Mouse (Mus musculus): Measurements from ENCODE around the gene Klhl5. TPM values are rescaled to one million over a fixed set of nuclear protein-coding genes. Genes with fewer than 3 reads are reported as not detected.
"Not testable (repeated sequence)": the region's sequence is repeated elsewhere in the genome, so short reads cannot be mapped to it uniquely, and the experiment has no call there.

Gene Klhl5
- total RNA-seq, 2 experiments from 2014 or later: 14.3 to 15.1 TPM

DNA sequence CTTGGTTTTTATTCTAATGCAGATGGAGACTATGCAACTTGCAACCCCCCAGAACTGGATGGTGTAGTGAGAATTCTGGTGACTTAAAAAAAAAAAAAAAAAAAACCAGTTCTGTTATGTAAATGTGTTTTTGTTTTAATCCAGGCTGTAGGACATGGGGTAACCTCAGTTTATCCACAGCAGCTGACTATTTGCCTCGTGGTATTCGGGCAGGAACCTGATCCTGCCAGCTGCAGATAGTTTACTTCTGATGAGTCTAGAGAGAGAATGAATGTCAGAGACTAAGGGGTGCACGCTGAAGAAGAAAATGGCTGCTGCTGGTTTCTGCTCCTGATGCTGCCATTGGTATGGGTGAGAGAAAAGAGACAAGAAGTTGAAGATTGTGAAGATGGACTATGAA, 11.3 kb upstream of the Klhl5 start:
- DNase-seq: no peak
- intact Hi-C loops (cut with DNase I): no loop called here

DNA sequence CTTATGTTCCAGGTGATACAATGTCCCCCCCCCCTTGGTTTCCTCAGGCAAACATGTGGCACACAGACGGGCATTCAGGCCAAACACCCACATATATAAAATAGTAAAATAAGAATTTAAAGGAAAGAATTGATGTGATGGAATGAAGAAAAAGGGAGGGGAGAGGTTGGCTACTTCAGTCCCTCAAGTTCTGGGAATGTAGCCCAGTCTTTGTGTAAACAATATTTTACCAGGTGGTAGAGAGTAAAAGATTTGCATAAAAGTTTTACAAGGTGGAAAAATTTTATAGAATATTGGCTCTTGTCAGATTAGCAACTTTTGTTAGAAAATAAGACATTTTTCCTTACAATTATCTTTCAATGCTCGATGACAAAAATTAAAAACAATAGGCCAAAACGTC, 10.5 kb upstream of the Klhl5 start:
- DNase-seq: no peak
- intact Hi-C loops (cut with DNase I): no loop called here

DNA sequence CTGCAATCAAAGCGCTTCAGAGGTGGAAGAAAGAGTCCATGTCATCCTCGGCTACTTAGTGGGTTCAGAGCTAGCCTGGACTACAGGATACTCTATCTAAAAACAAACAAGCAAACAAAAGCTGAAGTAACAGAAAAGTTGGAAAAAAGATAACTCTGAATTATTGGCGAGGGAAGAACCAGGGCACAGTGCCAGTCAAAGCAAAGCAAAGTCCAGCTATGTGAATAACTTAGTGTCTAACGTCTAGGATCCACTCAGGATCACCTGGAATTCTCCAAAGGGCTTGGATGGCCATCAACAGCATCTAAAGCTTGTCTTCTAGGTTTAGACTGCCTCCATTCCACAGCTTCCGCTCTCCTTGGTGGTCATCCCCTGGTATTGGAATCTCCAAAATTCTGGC, 9.9 kb upstream of the Klhl5 start:
- intact Hi-C loops (cut with DNase I): no loop called here
- no peak for DNase-seq

DNA sequence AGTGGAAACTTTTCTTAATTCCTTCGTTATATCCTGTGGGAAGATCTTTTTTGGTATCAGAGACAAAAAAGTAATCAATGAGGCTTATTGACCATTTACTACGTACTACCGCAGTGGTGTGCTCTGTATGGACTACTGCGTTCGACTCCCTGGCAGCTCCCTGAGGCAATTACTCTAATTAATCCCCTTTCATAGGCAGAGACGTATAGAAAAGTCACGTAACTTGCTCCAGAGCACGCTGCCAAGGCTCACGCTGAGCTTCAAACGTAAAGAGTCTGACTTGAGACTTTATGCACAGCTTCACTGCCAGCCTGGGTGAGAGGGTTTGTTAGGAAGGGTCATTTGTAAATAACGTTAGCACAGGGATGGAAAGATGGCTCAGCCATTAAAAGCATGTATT, 7.3 kb upstream of the Klhl5 start:
- intact Hi-C loops (cut with DNase I): no loop called here

DNA sequence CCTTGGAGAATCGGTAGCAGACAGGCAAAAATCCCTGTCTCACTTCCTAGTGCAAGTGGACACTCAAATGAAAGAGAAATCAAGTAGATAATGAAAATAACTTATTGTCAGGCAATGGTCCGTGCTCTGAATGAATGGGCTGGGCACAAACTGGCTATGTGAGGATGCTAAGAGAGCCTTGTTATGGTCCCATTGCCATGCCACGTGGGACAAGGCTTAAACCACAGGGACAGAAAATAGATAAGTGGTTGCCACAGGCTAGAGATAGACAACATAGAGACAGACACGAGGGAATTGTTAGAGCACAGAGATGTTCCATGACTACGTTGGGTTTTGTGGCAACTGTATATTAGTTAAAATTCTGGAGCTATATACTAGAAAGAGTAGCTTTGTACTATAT, 6.1 kb upstream of the Klhl5 start:
- intact Hi-C loops (cut with DNase I): no loop called here
- no peak for DNase-seq

More for the DNA sequence above, 7.3 kb upstream of the Klhl5 start:
- DNase-seq: no peak

DNA sequence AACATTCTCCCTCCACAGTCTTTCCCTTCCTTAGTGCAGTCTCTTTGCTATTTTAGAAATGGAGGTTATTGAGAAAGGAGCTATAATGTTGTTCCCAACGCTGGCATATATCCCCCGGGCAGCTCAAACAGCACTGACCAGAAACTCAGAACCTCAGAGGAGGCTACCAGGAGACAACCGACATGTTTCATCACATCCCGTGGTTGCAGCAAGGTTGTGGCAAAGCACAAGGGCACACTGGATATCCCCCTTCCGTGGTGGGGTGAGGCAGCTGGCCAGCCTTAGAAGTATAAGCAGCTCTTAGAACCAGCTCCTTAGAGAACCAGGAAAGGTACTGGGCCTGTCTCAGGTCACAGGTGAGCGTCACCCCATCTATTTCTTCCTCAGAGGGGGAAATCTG, 5.7 kb upstream of the Klhl5 start:
- DNase-seq: no peak
- intact Hi-C loops (cut with DNase I): no loop called here

DNA sequence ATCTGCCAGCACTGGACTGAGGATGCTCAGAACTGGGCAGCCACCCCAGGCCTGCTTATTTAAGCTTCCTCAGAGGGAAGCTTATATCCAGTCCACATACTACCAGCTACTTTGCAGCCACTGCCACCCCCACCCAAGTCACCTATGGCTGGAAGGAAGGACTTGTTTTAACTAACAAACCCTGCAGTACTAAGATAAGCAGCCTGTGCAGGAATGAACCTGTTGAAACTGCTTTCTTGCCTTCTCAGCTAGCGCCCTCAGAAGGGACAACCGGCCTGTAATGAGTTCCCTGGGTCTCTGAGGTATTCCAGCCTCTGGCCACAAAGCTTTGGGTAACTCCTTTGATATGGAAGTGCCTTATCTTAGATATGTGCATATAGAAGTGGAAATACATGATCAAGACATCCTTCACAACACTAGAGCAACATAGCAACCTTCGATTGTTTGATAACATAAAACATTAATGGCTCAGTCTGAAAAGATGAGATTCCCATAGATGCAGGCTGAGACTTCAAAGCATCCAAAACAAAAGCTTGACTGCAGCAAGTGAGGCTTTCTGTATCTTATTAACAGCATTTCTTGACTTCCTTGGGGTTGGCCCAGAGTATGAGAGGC, 5.2 kb upstream of the Klhl5 start:
- DNase-seq: no peak
- intact Hi-C loops (cut with DNase I): no loop called here

DNA sequence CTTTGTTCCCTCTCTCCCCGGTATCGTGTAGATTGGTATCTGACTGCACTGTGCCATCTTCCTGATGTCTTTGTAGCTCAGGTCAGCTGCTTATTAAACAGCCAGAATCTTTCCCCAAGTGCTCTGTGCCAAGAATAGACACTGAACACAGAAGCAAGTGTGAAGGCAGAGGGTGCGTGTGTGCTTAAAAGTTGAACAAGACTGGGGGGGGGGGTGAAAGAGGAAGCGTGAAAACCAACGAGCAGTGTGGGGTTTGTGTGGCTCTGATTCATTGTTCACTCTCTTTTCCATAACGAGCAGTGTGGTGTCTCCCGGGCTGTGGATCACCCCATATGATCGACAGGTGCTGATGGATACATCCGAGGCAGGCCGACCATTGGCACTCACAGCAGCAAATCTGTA, 4.7 kb upstream of the Klhl5 start:
- DNase-seq: no peak

DNA sequence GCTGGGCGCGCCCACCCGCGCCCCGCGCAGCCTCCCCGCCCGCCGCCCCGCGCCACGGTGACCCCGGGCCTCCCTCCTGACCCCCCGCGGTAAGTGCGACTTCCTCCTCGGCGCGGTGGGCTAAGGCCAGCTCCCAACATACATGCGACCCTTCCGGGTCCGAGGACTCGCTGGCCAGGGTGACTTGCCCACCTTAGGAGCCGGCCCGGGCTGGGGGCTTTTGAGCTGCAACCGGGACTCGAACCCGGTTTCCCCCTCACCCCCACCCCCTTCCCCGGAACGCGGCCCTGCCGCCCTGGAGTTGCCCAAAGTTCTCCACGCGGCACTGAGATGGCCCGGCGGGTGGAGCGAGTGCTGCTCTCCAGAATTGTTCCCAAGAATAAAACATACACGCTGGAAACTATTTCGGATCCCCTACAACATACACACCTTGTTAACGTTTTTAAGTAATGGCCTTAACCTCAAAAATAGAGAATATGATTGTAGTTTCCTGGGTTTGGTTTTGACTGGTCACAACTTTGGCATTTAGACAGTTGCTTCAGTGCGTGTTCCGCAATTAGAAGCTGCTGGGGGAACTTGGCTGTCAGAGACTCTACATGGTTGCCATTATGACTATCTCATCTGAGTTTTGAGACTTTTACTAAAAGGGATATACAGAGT, 564 bp downstream of the Klhl5 start:
- intact Hi-C loops (cut with DNase I): loop anchor here (5.0 kb wide), 1 partner anchor 49 kb away; no protein-coding TSS in a partner anchor
- DNase-seq: peak; percentile 41 to 67

More for the DNA sequence above, 4.7 kb upstream of the Klhl5 start:
- intact Hi-C loops (cut with DNase I): no loop called here

DNA sequence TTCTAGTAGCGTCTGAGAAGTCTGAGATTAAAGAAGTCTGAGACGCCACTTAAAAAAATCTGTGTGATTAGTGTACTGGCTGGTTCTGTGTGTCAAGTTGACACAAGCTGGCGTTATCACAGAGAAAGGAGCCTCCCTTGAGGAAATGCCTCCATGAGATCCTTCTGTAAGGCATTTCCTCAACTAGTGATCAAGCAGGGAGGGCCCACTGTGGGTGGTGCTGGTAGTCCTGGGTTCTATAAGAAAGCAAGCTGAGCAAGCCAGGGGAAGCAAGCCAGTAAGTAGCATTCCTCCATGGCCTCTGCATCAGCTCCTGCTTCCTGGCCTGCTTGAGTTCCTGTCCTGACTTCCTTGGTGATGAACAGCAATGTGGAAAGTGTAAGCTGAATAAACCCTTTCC, 4.9 kb downstream of the Klhl5 start:
- intact Hi-C loops (cut with DNase I); DNase-seq: not testable (repeated sequence)

DNA sequence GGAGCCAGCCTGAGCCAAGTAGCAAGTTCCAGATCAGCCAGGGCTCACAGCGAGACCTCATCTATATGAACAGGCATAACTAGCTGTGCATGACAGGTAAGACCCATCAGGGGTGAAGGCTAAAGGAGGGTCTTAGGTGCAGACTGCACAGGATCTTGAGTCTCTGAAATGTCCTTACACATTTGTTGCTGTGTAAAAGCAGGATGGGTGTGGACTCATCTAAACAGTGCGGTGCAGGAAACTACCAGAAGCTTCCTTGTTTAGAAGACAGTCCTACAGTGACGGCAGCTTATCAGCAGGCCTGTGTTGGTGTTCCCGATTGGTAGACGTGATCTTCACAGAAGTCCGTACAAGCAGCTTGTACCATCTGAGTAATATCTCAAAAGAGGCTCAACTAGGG, 6.0 kb downstream of the Klhl5 start:
- DNase-seq: no peak
- intact Hi-C loops (cut with DNase I): no loop called here

DNA sequence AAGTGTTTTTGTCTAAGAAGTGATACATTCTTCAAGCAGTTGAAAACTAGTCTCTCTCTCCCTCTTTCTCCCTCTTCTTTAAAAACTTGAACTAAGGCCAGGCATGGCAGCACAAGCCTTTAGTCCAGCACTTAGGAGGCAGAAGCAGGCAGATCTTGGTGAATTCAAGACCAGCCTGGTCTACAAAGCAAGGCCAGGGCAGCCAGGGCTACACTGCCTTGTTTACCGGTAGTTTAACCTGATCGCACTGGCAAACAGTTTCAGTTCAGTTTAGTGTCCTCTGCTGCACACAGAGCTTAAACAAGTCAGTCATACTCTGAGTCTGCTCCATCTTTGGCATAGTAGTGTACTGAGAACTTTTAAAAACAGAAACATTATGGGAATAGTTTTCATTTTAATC, 9.4 kb downstream of the Klhl5 start:
- no peak for DNase-seq
- intact Hi-C loops (cut with DNase I): no loop called here

DNA sequence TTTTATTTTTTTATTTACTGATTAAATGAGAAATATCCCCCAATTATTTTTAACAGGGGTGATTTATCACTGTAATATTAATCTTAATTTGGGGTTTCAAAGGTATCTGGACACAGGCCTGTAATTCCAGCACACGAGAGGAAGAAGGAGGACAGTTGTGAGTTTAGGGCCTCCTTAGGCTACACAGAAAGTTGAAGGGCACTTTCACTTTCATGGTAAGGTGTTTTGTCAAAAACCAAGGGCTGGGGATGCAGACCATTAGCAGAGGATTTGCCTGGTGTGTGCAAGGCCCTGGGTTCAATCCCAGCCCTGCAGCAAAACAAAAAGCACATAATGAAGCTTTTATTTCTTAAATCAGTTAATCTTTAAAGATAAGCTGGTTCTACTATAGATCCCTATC, 12.2 kb downstream of the Klhl5 start:
- intact Hi-C loops (cut with DNase I): no loop called here
- DNase-seq: no peak

DNA sequence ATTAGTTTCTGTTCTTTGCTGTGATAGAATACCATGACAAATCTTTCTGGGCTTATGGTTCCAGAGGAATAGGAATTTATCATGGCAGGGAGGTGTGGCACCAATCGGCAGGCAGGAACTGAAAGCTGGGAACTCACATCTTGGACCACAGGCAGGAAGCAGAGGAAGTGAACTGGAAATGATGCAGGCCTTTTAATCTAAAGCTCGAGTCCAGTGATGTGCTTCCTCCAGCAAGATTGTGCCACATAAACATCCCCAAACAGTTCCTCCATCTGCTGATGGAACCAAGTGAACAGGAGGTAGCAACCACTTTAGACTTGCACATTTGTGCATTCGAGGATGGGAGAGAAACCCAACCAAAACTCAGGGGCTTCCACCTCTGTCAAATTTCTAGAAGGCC, 12.6 kb downstream of the Klhl5 start:
- DNase-seq: no peak
- intact Hi-C loops (cut with DNase I): no loop called here

DNA sequence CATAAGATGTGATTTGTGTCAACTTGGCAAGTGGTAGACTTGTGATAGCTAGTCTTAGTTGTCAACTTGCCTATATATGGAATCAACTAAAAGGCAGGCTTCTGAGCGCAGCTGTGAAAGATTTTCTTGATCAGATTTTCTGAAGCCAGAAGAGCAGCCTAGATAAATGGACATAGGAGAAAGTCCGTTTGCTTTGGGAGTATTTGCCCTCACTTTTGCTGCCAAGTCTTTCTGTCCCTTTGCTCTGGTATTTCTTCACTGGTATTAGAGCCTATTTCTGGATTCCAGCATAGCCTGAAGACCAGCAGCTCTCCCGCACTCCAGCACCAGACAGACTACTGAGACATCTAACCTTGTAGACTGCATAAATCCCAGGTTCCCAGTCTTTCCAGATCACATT, 15.3 kb downstream of the Klhl5 start:
- no peak for DNase-seq
- intact Hi-C loops (cut with DNase I): no loop called here

DNA sequence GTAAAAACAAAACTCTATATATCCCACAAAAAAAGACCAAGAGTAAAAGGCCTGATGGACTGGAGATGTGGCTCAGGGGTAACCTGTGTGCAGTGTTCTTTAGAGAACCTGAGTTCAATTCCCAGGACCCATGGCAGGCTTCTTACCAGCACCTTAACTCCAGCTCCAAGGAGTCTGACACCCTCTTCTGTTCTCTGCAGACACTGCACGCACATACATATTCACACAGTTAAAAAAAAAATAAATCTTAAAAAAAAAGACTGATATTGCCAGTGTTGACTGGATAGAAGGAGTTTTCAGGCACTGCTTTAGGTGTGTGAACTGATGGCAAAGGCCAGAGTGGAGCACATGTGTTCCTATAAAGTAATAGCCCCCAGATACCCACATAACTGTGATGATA, 18.8 kb downstream of the Klhl5 start:
- intact Hi-C loops (cut with DNase I): no loop called here
- no peak for DNase-seq

DNA sequence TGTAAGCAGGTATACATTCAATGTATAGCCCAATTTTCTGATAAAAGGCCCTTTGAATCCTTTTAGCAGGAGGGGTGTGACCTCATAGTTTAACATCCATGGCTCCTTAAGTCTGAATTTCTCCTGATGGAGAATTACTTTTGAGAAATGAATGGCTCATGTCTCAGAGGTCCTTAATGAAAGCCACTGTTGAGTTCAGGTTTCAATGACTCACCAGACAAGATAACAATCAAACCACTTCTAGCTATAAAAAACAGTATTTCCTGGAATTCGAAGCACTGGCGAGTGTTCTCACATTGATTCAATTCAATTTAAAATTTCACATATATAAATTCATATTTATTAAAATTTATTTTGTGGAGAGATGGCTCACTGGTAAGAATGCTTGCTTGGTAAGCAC, 21.1 kb downstream of the Klhl5 start:
- intact Hi-C loops (cut with DNase I): no loop called here
- no peak for DNase-seq

DNA sequence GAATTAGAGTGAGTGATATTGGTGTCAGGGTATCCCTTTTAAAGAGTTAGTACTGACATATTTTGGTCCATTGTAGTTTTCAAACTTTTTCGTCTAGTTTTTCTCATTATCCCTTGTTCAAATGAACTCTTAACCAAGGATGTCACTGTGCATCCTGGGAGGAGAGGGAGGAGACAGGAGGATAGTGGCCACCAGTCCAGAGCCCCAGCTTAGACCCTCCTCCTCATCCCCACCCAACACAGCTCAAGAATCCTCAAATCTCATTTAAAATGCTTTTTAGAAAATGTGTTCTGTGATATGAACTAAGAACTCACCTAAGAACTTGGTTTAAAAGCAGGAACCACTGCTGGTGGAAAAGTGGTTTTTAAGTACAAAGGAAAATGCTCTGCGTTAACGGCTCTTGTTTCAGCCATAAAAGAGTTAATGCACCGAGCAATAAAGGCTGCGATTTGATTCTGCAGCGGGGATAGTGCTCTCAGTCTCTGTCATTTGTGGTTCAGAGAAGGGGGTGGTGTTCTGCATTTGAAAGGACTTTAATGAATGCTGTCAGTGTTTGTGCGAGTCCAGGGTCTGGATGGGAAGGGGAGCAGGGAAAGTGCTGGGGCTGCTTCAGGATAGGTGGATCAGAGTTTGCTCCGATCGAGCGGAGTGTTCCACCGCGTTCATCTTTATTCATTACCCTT, 23.3 kb downstream of the Klhl5 start:
- no peak for DNase-seq
- intact Hi-C loops (cut with DNase I): no loop called here

DNA sequence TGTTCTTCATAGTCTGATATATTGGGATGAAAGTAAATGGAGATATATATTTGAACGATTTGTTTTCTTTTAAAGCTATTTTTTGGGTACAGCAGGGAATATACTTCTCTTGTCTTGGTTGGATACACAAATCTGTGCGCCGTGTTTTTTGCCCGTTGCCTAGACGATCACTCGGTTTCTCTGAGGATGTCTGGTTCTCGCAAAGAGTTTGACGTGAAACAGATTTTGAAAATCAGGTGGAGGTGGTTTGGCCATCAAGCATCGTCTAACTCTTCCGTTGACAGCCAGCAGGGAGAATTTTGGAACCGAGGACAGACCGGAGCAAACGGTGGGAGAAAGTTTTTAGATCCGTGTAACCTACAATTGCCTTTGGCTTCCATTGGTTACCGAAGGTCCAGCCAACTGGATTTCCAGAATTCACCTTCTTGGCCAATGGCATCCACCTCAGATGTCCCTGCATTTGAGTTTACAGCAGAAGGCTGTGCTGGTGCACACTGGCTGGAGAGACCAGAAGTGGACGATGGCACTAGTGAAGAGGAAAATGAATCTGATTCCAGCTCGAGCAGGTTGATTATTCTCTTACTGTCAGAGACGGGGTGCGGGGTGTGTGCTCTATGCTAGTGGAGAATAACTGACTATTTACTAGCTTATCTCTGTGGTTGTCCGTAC, 24.0 kb downstream of the Klhl5 start:
- no peak for DNase-seq
- intact Hi-C loops (cut with DNase I): no loop called here

DNA sequence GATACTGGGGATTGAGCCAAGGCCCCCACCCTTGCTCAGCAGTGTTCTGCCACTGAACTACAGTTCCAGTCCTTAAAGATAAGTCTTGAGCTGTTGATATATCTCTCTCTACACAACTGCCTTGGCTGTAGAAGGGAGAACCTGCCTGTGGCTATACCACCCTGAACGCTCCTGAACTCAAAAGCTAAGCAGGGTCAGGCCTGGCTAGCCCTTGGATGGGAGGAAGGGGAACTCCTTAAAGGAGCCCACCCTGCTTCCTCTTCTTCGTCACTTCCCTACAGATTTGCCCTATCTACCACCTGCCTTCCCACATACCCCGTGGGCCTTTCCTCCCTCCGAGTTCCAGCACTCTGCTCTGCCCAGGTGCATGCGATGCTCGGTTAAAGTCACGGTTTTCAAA, 28.8 kb downstream of the Klhl5 start:
- no peak for DNase-seq
- intact Hi-C loops (cut with DNase I): no loop called here

DNA sequence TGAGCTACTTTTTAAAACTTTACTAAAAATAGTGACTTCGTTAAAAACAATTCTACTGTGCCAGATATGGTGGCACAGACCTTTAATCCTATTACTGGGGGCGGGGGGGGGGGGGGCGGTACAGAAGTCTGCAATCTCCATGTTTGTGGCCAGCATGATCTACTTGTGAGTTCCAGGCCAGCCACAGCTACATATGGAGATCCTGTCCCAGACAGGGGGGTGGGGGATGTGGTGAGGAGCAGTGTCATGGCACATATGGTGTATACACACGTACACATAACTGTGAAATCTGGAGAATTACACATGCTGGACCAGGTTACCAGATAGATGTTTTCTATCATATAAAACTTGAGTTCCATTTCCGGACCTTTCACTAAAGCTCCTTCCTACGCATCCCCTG, 29.7 kb downstream of the Klhl5 start:
- intact Hi-C loops (cut with DNase I): no loop called here

DNA sequence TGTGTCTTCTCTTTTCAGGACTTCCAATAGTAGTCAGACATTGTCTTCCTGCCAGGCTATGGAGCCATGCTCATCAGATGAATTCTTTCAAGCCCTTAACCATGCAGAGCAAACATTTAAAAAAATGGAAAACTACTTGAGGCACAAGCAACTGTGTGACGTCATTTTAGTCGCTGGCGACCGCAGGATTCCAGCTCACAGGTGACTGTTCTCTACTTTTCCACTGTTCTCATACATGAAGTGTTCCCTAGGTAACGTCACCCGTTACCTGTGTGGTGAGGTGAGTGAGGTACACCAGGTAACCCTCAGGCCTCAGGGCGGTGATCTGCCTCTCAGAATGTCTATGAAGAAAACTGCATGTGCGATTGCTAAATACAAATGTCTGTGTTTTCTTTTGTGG, 33.9 kb downstream of the Klhl5 start:
- intact Hi-C loops (cut with DNase I): no loop called here
- no peak for DNase-seq

More for the DNA sequence above, 29.7 kb downstream of the Klhl5 start:
- DNase-seq: no peak
